Mouse (Mus musculus): ENCODE results near the gene Tinagl1. TPM values are rescaled to one million over a fixed set of nuclear protein-coding genes. Genes with fewer than 3 reads are reported as not detected.

The Tinagl1 gene
- polyA plus RNA-seq, 1 experiment = 0.58 TPM

- no peak overlapping the region for H3K27ac ChIP-seq (ENCODE audit: insufficient read depth, low read depth, low read length)
Observed at GRCm38 (mm10) chr4:130163391-130163861, 11.5 kb downstream of the Tinagl1 start.

DNA sequence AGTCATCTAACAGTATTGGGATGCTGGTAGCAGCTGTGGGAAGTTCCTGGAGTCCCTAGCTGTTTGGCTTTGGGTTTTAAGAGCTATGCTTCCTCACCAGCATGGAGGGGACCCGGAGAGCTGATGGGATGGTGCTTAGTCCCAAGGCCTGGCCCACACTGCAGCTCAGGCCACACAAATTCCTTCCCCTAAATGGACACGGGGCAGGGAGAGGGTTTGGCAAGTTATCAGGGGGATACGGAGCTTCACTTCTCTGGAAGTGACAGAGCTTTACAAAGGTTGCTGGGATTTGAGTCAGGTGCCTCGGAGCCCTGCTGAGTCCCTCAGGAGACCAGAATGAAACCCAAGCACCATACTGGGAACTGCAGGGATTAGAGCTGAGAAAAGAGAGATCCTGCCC, 13.6 kb downstream of the Tinagl1 start:
- H3K4me1 ChIP-seq (ENCODE audit: control insufficient read depth, insufficient read depth, low read length) = peaks cover 4% of the 10 kb centered on the region
- TF ChIP-seq POLR2A (IDR thresholded peaks at IDR 0.05; ENCODE audit: borderline replicate concordance, low read depth, low read length) (no peak), CTCF (IDR thresholded peaks at IDR 0.05; ENCODE audit: low read depth, low read length) (no peak)
- no peak overlapping the region for H3K4me3 ChIP-seq (ENCODE audit: insufficient read depth, low read length)
- no peak overlapping the region for H3K27ac ChIP-seq (ENCODE audit: insufficient read depth, low read depth, low read length)

More at GRCm38 (mm10) chr4:130163391-130163861, 11.5 kb downstream of the Tinagl1 start:
- Histone ChIP-seq H3K4me1 (ENCODE audit: control insufficient read depth, insufficient read depth, low read length) (peaks cover 7% of the 10 kb centered on the region), H3K4me3 (ENCODE audit: insufficient read depth, low read length) (no peak overlapping the region)
- TF ChIP-seq POLR2A (IDR thresholded peaks at IDR 0.05; ENCODE audit: borderline replicate concordance, low read depth, low read length) (no peak), CTCF (IDR thresholded peaks at IDR 0.05; ENCODE audit: low read depth, low read length) (no peak)

DNA sequence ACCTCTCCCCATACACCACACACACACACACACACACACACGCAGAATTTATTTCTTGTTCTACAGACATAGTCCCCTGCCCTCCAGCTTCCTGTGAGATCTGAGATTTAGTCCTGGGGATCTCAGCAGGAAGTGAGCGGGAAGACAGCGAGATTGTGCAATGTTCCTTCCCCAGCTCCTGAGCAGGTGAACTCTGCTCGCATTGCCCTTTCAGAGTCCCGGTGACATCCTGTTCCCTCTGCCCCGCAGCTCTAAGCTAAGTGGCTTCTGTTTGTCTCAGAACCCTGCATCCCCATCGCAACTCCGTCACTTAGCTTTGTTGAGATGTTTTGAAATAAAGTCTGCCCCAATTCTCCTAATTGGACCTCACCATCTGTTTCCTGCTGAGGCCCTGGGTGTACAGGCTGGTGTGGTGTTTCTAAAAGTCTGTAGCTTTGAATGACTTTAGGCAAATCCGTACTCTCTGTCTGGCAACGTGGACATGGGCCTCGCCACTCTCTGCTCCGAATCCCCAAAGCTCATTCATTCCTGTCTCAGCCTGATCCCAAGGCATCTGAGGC, 18.0 kb downstream of the Tinagl1 start:
- Histone ChIP-seq H3K4me1 (ENCODE audit: control insufficient read depth, insufficient read depth, low read length) (peaks cover 4% of the 10 kb centered on the region), H3K27ac (ENCODE audit: insufficient read depth, low read depth, low read length) (no peak overlapping the region), H3K4me3 (ENCODE audit: insufficient read depth, low read length) (no peak overlapping the region)
- TF ChIP-seq CTCF (IDR thresholded peaks at IDR 0.05; ENCODE audit: low read depth, low read length) = no peak
- TF ChIP-seq POLR2A (IDR thresholded peaks at IDR 0.05; ENCODE audit: borderline replicate concordance, low read depth, low read length) = no peak

- no peak overlapping the region for H3K27ac ChIP-seq (ENCODE audit: insufficient read depth, low read depth, low read length)
- no peak overlapping the region for H3K4me3 ChIP-seq (ENCODE audit: insufficient read depth, low read length)
- no peak for TF ChIP-seq CTCF (IDR thresholded peaks at IDR 0.05; ENCODE audit: low read depth, low read length)
- TF ChIP-seq POLR2A (IDR thresholded peaks at IDR 0.05; ENCODE audit: borderline replicate concordance, low read depth, low read length) = no peak
- peaks cover 4% of the 10 kb centered on the region for H3K4me1 ChIP-seq (ENCODE audit: control insufficient read depth, insufficient read depth, low read length)
Observed at GRCm38 (mm10) chr4:130154250-130154649, 20.7 kb downstream of the Tinagl1 start.

- no peak for TF ChIP-seq CTCF (IDR thresholded peaks at IDR 0.05; ENCODE audit: low read depth, low read length)
- TF ChIP-seq POLR2A (IDR thresholded peaks at IDR 0.05; ENCODE audit: borderline replicate concordance, low read depth, low read length) = no peak
- no peak overlapping the region for H3K27ac ChIP-seq (ENCODE audit: insufficient read depth, low read depth, low read length)
- no peak overlapping the region for H3K4me3 ChIP-seq (ENCODE audit: insufficient read depth, low read length)
- H3K4me1 ChIP-seq (ENCODE audit: control insufficient read depth, insufficient read depth, low read length) = peaks cover 5% of the 10 kb centered on the region; the same call in 1 of the 2 replicates
Observed at GRCm38 (mm10) chr4:130148405-130148804, 26.5 kb downstream of the Tinagl1 start.

GRCm38 (mm10) chr4:130141786-130142185, 33.1 kb downstream of the Tinagl1 start:
- Histone ChIP-seq H3K4me3 (ENCODE audit: insufficient read depth, low read length) (no peak overlapping the region), H3K4me1 (ENCODE audit: control insufficient read depth, insufficient read depth, low read length) (no peaks in the 10 kb centered on the region), H3K27ac (ENCODE audit: insufficient read depth, low read depth, low read length) (no peak overlapping the region)
- no peak for TF ChIP-seq CTCF (IDR thresholded peaks at IDR 0.05; ENCODE audit: low read depth, low read length)
- no peak for TF ChIP-seq POLR2A (IDR thresholded peaks at IDR 0.05; ENCODE audit: borderline replicate concordance, low read depth, low read length)

DNA sequence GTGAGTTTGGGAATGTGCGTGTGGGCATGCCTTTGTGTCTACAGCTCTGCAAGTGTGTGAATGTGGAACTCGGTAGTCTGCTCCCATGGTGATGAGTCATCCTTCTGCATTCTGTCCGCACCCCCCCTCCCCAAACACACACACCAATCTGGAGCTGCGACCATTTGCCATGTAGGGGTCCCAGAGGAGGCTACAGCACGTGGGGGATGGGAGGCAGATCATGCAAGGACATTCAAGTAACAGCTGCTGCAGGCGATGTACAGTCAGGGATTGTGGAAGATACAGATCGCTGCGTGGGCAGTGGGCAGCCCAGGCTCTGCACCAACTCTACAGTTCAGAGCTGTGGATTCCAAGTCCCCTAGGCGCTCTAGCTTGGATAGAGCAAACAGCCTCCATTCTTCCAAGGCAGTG, 33.9 kb downstream of the Tinagl1 start:
- no peaks in the 10 kb centered on the region for H3K4me1 ChIP-seq (ENCODE audit: control insufficient read depth, insufficient read depth, low read length)
- H3K4me3 ChIP-seq (ENCODE audit: insufficient read depth, low read length) = no peak overlapping the region
- TF ChIP-seq CTCF (IDR thresholded peaks at IDR 0.05; ENCODE audit: low read depth, low read length) = no peak
- TF ChIP-seq POLR2A (IDR thresholded peaks at IDR 0.05; ENCODE audit: borderline replicate concordance, low read depth, low read length) = no peak

GRCm38 (mm10) chr4:130139214-130139492, 35.8 kb downstream of the Tinagl1 start, which contains the start of gene Hcrtr1:
TSS of gene Hcrtr1 (minus strand) at chr4:130139359.
- TF ChIP-seq CTCF (IDR thresholded peaks at IDR 0.05; ENCODE audit: low read depth, low read length) (no peak), POLR2A (IDR thresholded peaks at IDR 0.05; ENCODE audit: borderline replicate concordance, low read depth, low read length) (no peak)
- Histone ChIP-seq H3K27ac (ENCODE audit: insufficient read depth, low read depth, low read length) (no peak within 1 kb of the TSS), H3K4me3 (ENCODE audit: insufficient read depth, low read length) (no peak within 1 kb of the TSS), H3K4me1 (ENCODE audit: control insufficient read depth, insufficient read depth, low read length) (no peaks in the 10 kb centered on the region)

More for the DNA sequence above, 33.9 kb downstream of the Tinagl1 start:
- no peak overlapping the region for H3K27ac ChIP-seq (ENCODE audit: insufficient read depth, low read depth, low read length)

GRCm38 (mm10) chr4:130138441-130139213, 36.3 kb downstream of the Tinagl1 start:
- Histone ChIP-seq H3K27ac (ENCODE audit: insufficient read depth, low read depth, low read length) (no peak overlapping the region), H3K4me3 (ENCODE audit: insufficient read depth, low read length) (no peak overlapping the region), H3K4me1 (ENCODE audit: control insufficient read depth, insufficient read depth, low read length) (no peaks in the 10 kb centered on the region)

GRCm38 (mm10) chr4:130133399-130133798, 41.5 kb downstream of the Tinagl1 start:
- TF ChIP-seq POLR2A (IDR thresholded peaks at IDR 0.05; ENCODE audit: borderline replicate concordance, low read depth, low read length) (no peak), CTCF (IDR thresholded peaks at IDR 0.05; ENCODE audit: low read depth, low read length) (no peak)
- H3K4me1 ChIP-seq (ENCODE audit: control insufficient read depth, insufficient read depth, low read length) = no peaks in the 10 kb centered on the region
- H3K4me3 ChIP-seq (ENCODE audit: insufficient read depth, low read length) = no peak overlapping the region

More at GRCm38 (mm10) chr4:130138441-130139213, 36.3 kb downstream of the Tinagl1 start:
- TF ChIP-seq CTCF (IDR thresholded peaks at IDR 0.05; ENCODE audit: low read depth, low read length) (peak; percentile 79), POLR2A (IDR thresholded peaks at IDR 0.05; ENCODE audit: borderline replicate concordance, low read depth, low read length) (no peak)

More at GRCm38 (mm10) chr4:130133399-130133798, 41.5 kb downstream of the Tinagl1 start:
- H3K27ac ChIP-seq (ENCODE audit: insufficient read depth, low read depth, low read length) = no peak overlapping the region
